Mouse (Mus musculus) neural tube, embryonic 14.5 days (tissue): ENCODE measurements around the gene Gm10134. TPM values are rescaled to one million over a fixed set of nuclear protein-coding genes. Genes with fewer than 3 reads are reported as not detected.
A peak's percentile ranks its signal among the peaks of the same experiment; 100 is the strongest.

ENCODE experiments used
- ATAC-seq: fragments of 200-750 bp; cut with Nextera tagmentation; 2 replicates; pipeline ENCODE4 v1.8.0; 2017; ENCODE audit warnings: low read depth, mild to moderate bottlenecking, moderate TSS enrichment, moderate library complexity
- H3K27ac ChIP-seq: fragments of 300-500 bp; sonication (generic); 2 replicates; pipeline ENCODE4 v1.5.1; 2014; ENCODE audit warnings: low read depth, mild to moderate bottlenecking, control low read depth, low read length, moderate library complexity, mixed read lengths
- H3K27me3 ChIP-seq: fragments of 300-500 bp; sonication (generic); 2 replicates; pipeline ENCODE4 v1.6.1; 2014; ENCODE audit warnings: low read length; ENCODE audit not compliant: control insufficient read depth, insufficient read depth
- H3K36me3 ChIP-seq: fragments of 300-500 bp; sonication (generic); 2 replicates; pipeline ENCODE4 v1.6.1; 2014; ENCODE audit warnings: low read length, mixed read lengths; ENCODE audit not compliant: control insufficient read depth, insufficient read depth
- H3K4me1 ChIP-seq: fragments of 300-500 bp; sonication (generic); 2 replicates; pipeline ENCODE4 v1.6.1; 2014; ENCODE audit warnings: low read length; ENCODE audit not compliant: control insufficient read depth, insufficient read depth
- H3K4me2 ChIP-seq: fragments of 300-500 bp; sonication (generic); 2 replicates; pipeline ENCODE4 v1.6.1; 2014; ENCODE audit warnings: mild to moderate bottlenecking, low read depth, low read length, control low read depth
- H3K4me3 ChIP-seq: fragments of 300-500 bp; sonication (generic); 2 replicates; pipeline ENCODE4 v1.5.1; 2014; ENCODE audit warnings: low read depth, low read length, control low read depth, mixed read lengths
- H3K9ac ChIP-seq: fragments of 300-500 bp; sonication (generic); replicated peaks from 2 replicates; pipeline ENCODE4 v1.6.1; 2014; ENCODE audit warnings: low read depth, mild to moderate bottlenecking, control low read depth, low read length, mixed read lengths
- H3K9me3 ChIP-seq: fragments of 300-500 bp; sonication (generic); 2 replicates; pipeline ENCODE4 v1.6.1; 2016; ENCODE audit warnings: low read length; ENCODE audit not compliant: control insufficient read depth
- WGBS: fragments of 180-500 bp; shearing (Covaris S2); extraction: QIAGEN DNeasy Blood & Tissue Kit; methylation state at CpG from one replicate; pipeline ENCODE4 v1.1.7; 2014; 5-methylcytosine and 5-hydroxymethylcytosine counted together
- polyA plus RNA-seq: library from polyadenylated mRNA; unstranded; fragments of >200 nt; fragmentation: Nextera tagmentation; extraction: Ambion mirVana; gene quantifications from 2 replicates; pipeline ENCODE4 v1.2.1, GENCODE M21; 2014

Gene Gm10134
- polyA plus RNA-seq, 1 experiment from 2014 or later: not detected

DNA sequence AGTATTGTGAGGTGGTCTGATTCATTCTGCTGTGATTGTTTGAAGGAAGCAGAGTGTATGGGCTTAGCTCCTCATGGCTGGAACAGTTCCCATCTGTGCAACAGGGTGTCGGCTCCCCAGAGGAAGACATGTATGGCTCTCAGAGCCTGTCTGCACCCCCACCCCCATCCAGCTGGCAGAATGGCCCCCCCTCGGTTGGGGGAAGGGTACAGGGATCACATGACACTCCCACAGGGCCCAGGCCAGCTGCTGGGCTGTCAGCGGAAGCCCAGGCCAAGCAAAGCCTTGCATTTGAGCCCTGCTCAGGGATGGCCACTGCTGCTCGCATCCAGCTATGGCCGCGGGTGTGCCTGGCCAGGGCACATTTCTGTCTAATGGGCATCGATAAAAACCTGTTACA lies 33.3 kb downstream of the Gm10134 start:
- Histone ChIP-seq H3K36me3 (peaks cover 21% of the 10 kb centered on the region), H3K4me1 (peaks cover 56% of the 10 kb centered on the region), H3K27me3 (no peaks in the 10 kb centered on the region), H3K4me3 (no peak overlapping the region), H3K27ac (peak overlapping the region; percentile 53; the same call in 1 of the 2 replicates), H3K4me2 (no peak overlapping the region), H3K9me3 (no peaks in the 10 kb centered on the region), H3K9ac (no peak overlapping the region)
- ATAC-seq: peak; percentile 41; the same call in 1 of the 2 replicates
- WGBS: 29% methylated on average over 7 of the region's 7 CpGs

DNA sequence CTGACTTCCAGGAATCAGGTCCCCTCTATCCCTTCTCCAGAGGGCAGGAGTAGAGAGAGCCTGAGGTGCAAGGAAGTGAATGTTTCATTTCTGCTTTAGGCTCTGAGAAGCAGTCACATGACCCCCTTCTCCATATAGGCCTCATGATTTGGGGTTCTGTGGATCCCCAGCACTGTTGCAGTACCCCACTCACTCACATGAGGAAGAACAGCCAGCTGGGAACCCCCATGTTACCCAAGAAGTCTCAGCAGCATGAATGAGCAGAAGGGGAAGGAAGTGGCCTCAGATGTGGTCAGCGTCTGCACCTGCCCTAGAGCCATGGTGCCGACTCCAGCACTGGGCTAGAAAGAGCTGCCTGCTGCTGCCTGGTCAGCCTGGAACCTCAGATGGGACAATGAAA lies 34.1 kb downstream of the Gm10134 start:
- H3K4me2 ChIP-seq: no peak overlapping the region
- WGBS: 83% methylated on average over 2 of the region's 2 CpGs

DNA sequence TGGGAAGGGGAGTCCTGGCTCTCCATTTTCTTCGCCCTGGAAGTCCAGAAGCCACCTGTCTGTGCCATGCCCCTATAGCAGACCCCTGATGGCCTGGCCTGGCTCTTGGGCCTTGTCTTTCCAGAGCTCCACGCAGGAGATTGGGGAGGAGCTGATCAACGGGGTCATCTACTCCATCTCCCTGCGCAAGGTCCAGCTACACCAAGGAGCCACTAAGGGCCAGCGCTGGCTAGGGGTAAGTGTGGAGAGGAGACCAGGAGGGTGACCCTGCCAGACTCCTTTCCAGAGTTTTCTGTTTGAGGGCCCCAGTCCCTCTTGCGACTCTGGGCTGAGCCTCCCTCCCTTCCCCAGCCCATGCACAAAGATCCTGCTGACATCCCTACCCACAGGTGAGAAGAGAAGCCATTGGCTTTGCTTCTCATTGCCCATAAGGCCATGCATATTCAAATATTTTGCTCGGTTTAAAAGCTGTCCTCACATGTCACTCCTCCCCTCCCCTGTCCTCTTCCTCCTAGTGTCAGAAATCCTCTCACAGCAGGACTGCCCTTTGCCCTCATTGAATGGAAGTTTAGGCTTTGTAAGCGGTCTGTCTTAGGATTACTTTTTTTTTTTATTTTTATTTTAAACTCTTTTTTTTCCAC lies 34.8 kb downstream of the Gm10134 start:
- no peak overlapping the region for H3K9ac ChIP-seq
- peaks cover 36% of the 10 kb centered on the region for H3K36me3 ChIP-seq
- no peaks in the 10 kb centered on the region for H3K9me3 ChIP-seq
- 88% methylated on average over 8 of the region's 8 CpGs for WGBS
- no peak overlapping the region for H3K4me2 ChIP-seq
- H3K4me1 ChIP-seq: peaks cover 41% of the 10 kb centered on the region
- ATAC-seq: no peak
- H3K4me3 ChIP-seq: no peak overlapping the region
- H3K27ac ChIP-seq: no peak overlapping the region
- no peaks in the 10 kb centered on the region for H3K27me3 ChIP-seq

More for the DNA sequence above, 34.1 kb downstream of the Gm10134 start:
- no peak for ATAC-seq
- Histone ChIP-seq H3K36me3 (peaks cover 28% of the 10 kb centered on the region), H3K9me3 (no peaks in the 10 kb centered on the region), H3K27me3 (no peaks in the 10 kb centered on the region), H3K4me3 (no peak overlapping the region), H3K27ac (no peak overlapping the region), H3K4me1 (peaks cover 48% of the 10 kb centered on the region), H3K9ac (no peak overlapping the region)

- 87% methylated on average over 8 of the region's 8 CpGs for WGBS
- Histone ChIP-seq H3K4me3 (no peak overlapping the region), H3K4me1 (peaks cover 14% of the 10 kb centered on the region), H3K9ac (no peak overlapping the region), H3K27me3 (no peaks in the 10 kb centered on the region), H3K4me2 (no peak overlapping the region), H3K36me3 (peaks cover 61% of the 10 kb centered on the region), H3K27ac (no peak overlapping the region), H3K9me3 (no peaks in the 10 kb centered on the region)
- no peak for ATAC-seq
Observed at GRCm38 (mm10) chr2:28543894-28544293, 38.0 kb downstream of the Gm10134 start.

DNA sequence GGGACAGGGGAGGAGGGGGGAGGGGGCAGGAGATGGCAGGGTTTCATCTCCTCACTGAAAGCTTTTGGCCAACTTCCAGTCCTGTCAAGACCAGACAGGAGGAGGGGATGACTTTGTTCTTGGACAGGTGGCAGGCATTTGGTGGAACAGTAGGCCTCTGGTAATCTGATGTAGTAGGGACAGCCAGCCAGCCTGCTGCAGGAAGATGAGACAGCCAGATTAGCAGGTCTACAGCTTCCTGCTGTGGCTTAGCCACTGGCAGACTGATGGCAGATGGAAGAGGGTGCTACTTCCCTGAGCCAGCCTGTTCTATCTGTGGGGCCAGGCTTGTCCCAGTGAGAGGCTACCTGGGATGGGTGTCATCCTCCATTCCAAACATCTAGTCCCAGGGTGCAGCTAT lies 40.1 kb downstream of the Gm10134 start:
- H3K36me3 ChIP-seq: peaks cover 77% of the 10 kb centered on the region
- H3K27me3 ChIP-seq: no peaks in the 10 kb centered on the region
- no peaks in the 10 kb centered on the region for H3K9me3 ChIP-seq
- no peaks in the 10 kb centered on the region for H3K4me1 ChIP-seq
- no peak overlapping the region for H3K27ac ChIP-seq
- no peak for ATAC-seq
- H3K4me2 ChIP-seq: no peak overlapping the region
- no peak overlapping the region for H3K4me3 ChIP-seq
- no peak overlapping the region for H3K9ac ChIP-seq

- Histone ChIP-seq H3K4me3 (no peak overlapping the region), H3K27ac (no peak overlapping the region), H3K4me2 (no peak overlapping the region), H3K4me1 (no peaks in the 10 kb centered on the region), H3K9ac (no peak overlapping the region), H3K36me3 (peaks cover 83% of the 10 kb centered on the region), H3K27me3 (no peaks in the 10 kb centered on the region), H3K9me3 (no peaks in the 10 kb centered on the region)
- no peak for ATAC-seq
- WGBS: 77% methylated on average over 6 of the region's 6 CpGs
Observed at GRCm38 (mm10) chr2:28546560-28546959, 40.7 kb downstream of the Gm10134 start.

DNA sequence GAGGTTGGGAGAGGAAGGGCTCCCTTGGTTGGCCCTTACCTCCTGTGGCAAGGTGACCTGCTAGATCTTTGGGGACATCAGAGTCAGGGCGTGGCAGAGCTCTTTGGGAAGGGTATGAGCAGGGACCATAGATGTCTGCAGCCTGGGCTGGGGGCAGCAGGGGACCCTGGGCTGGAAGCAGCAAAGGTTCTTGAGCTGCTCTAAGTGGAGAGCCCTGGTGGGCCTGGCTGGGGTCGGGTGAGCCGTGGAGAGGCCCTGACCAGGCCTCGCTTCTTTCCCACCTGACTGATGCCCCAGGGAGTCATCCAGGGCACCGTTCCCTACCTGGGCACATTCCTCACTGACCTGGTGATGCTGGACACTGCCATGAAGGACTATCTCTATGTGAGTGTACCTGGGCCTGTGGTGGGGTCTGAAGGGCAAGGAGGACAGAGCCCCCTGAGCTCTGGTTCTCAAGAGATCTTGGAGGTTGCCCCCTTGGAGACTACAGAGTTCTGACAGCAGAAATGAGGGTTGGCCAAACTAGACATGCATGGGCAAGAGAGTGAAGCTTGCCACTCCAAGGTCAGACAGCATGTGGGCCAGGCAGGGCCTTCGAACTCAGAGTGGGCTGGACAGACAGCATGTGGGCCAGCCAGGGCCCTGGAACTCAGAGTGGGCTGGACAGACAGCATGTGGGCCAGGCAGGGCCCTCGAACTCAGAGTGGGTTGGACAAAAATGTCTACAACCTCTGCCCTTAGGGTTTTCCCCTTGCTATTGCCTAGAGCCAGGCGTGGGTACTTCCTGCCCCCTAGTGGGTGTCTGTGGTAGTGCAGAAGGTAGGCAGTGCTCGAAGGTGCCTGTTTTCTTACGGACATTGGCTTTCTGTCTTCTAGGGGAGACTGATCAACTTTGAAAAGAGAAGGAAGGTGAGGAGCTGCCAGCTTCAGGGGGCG lies 41.6 kb downstream of the Gm10134 start:
- no peaks in the 10 kb centered on the region for H3K4me1 ChIP-seq
- 55% methylated on average over 11 of the region's 11 CpGs for WGBS
- no peak overlapping the region for H3K4me3 ChIP-seq
- no peaks in the 10 kb centered on the region for H3K27me3 ChIP-seq
- no peak overlapping the region for H3K4me2 ChIP-seq
- H3K9me3 ChIP-seq: no peaks in the 10 kb centered on the region
- peaks cover 86% of the 10 kb centered on the region for H3K36me3 ChIP-seq
- H3K9ac ChIP-seq: no peak overlapping the region
- ATAC-seq: peak; percentile 35; the same call in 1 of the 2 replicates
- H3K27ac ChIP-seq: no peak overlapping the region

DNA sequence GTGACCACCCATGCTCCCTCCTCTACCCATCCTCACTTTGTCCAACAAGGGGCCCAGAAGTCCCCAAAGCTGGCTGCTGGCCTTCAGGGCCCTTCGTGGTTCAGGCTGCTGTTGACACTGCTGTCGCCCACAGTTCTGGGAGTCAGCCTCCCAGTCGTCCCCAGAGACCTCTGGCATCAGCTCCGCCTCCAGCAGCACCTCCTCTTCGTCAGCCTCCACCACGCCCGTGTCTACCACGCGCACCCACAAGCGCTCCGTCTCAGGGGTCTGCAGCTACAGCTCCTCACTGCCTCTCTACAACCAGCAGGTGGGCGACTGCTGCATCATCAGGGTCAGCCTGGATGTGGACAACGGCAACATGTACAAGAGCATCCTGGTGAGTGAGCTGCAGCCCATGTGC lies 43.3 kb downstream of the Gm10134 start:
- no peak for ATAC-seq
- no peaks in the 10 kb centered on the region for H3K27me3 ChIP-seq
- peaks cover 84% of the 10 kb centered on the region for H3K36me3 ChIP-seq
- 92% methylated on average over 13 of the region's 13 CpGs for WGBS
- no peaks in the 10 kb centered on the region for H3K9me3 ChIP-seq
- no peak overlapping the region for H3K27ac ChIP-seq
- no peak overlapping the region for H3K4me3 ChIP-seq
- H3K4me1 ChIP-seq: no peaks in the 10 kb centered on the region
- H3K4me2 ChIP-seq: no peak overlapping the region
- no peak overlapping the region for H3K9ac ChIP-seq

DNA sequence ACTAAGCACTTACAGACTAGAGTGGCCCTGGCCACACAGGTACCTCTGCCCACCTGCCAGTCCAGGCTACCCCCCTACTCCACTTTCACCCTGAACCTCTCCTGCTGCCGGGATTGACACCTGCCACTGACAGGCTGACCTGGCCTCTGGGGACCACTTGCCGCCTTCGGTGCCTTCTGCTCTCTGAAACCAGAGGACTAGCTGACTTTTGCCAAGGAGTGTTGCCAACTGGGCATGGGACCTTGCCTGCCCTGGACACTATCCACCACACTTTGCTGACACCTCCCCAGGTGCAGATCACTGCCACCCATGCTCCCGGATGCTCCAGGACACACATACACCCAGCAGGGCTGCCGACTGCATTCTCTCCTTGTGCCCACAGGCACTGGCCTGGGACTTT lies 46.4 kb downstream of the Gm10134 start:
- no peak overlapping the region for H3K9ac ChIP-seq
- no peaks in the 10 kb centered on the region for H3K4me1 ChIP-seq
- no peak overlapping the region for H3K27ac ChIP-seq
- no peak overlapping the region for H3K4me3 ChIP-seq
- H3K36me3 ChIP-seq: peaks cover 55% of the 10 kb centered on the region
- H3K4me2 ChIP-seq: no peak overlapping the region
- 90% methylated on average over 5 of the region's 5 CpGs for WGBS
- H3K27me3 ChIP-seq: no peaks in the 10 kb centered on the region
- ATAC-seq: no peak
- H3K9me3 ChIP-seq: no peaks in the 10 kb centered on the region
